Mouse (Mus musculus): ENCODE data around the gene Kcnip2. TPM values are rescaled to one million over a fixed set of nuclear protein-coding genes. Genes with fewer than 3 reads are reported as not detected.

Kcnip2 gene
- polyA plus RNA-seq, 1 experiment from 2014 or later, result 2.8 TPM

DNA sequence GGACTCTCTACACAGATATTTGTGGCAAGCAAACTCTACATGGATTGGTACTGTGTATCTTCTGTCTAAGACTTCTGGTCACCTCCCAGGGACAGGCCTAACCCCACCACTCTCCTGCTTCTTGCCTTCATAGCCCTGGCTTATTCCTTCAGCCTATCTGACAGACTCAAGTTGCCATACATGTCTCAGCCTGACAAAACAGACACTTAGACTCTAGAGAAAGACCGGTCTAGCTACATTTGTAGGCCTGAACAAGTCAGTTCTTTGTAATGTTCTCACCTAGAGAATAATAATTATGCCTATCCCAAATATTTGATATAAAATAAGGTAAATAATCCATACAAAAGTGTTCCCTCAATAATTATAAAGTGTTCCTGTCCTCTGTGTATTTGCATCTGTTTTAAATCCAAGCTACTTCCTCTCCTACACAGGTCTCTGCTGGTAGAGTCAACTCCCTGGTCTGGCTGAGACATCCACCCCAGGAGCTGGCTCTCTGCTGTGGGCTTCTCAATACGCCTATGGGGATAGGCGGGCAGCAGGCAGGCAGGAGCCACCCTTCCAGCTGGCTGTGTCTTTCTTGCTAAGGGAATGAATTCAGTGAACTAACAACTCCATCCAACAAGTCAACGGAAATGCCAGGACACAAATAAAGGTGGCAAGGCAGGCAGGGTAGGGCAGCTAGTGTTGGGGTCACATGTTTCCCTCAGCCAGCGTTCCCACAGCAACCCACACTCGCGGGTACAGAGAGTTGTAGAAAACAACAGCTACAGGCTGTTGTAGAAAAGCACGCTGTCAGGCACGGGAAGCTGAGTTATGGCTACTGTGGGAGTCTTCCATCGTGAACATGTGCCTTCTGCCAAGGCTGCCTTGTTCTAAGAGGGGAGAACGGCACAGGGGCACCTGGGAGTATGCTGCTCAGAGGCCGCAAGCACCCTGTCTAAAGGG is 21.5 kb upstream of the Kcnip2 start:
- H3K4me2 ChIP-seq, result no peak overlapping the region
- H3K9ac ChIP-seq, result no peak overlapping the region
- ATAC-seq (ENCODE audit: insufficient read depth) (no peak), DNase-seq (no peak)
- no peaks in the 10 kb centered on the region for H3K4me1 ChIP-seq (ENCODE audit: insufficient read depth)
- no peak overlapping the region for H3K4me3 ChIP-seq (ENCODE audit: low read depth, low read length)
- H3K27me3 ChIP-seq (ENCODE audit: insufficient read depth, low read length), result no peaks in the 10 kb centered on the region
- no peaks in the 10 kb centered on the region for H3K9me3 ChIP-seq (ENCODE audit: low read depth, low read length)
- H3K36me3 ChIP-seq (ENCODE audit: insufficient read depth), result no peaks in the 10 kb centered on the region
- TF ChIP-seq CTCF (IDR thresholded peaks at IDR 0.05; ENCODE audit: low read depth), result no peak
- 77% methylated on average over 12 of the region's 12 CpGs for WGBS
- no peak overlapping the region for H3K27ac ChIP-seq (ENCODE audit: low read depth)

DNA sequence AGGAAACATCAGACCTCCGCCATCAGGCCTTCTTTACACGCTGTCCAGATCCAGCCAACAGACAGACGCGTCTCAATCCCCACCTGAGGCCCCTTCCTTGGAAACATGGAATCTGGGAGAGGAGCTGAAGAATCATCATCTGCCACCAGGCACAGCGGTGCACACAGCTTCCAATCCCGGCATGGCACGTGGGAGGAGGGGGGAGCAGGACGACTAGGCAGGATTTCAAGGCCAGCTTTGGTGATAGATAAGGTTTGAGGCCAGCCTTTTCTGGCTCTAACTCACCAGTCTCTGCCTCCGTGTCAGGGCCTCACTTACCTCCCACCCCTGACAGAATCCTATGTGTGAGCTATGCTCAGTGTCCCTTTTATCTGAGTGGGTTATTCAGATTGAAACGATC is 19.6 kb upstream of the Kcnip2 start:
- no peak for TF ChIP-seq CTCF (IDR thresholded peaks at IDR 0.05; ENCODE audit: low read depth)
- no peaks in the 10 kb centered on the region for H3K4me1 ChIP-seq (ENCODE audit: insufficient read depth)
- WGBS, result 68% methylated on average over 10 of the region's 10 CpGs
- no peaks in the 10 kb centered on the region for H3K36me3 ChIP-seq (ENCODE audit: insufficient read depth)
- H3K9me3 ChIP-seq (ENCODE audit: low read depth, low read length), result no peaks in the 10 kb centered on the region
- no peak overlapping the region for H3K4me2 ChIP-seq
- no peak overlapping the region for H3K9ac ChIP-seq
- no peak for ATAC-seq (ENCODE audit: insufficient read depth)
- H3K27me3 ChIP-seq (ENCODE audit: insufficient read depth, low read length), result no peaks in the 10 kb centered on the region
- H3K4me3 ChIP-seq (ENCODE audit: low read depth, low read length), result no peak overlapping the region
- DNase-seq, result no peak
- no peak overlapping the region for H3K27ac ChIP-seq (ENCODE audit: low read depth)

DNA sequence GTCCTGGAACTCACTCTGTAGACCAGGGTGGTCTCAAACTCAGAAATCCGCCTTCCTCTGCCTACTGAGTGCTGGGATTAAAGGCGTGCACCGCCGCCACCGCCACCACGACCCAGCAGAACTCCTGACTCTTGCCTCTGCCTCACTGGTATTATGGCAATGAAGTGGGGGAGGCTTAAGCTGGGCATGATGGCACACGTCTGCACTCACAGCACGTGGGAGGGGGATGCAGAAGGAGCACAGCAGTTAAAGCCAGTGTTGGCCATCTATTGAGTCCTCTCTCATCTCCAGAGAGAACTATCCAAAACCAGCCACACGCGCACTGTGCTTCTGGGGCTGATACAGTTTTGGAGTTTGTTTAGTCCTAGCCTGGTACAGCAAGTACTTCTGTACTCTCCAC is 17.8 kb upstream of the Kcnip2 start:
- no peak for ATAC-seq (ENCODE audit: insufficient read depth)
- DNase-seq, result no peak
- no peak overlapping the region for H3K9ac ChIP-seq

DNA sequence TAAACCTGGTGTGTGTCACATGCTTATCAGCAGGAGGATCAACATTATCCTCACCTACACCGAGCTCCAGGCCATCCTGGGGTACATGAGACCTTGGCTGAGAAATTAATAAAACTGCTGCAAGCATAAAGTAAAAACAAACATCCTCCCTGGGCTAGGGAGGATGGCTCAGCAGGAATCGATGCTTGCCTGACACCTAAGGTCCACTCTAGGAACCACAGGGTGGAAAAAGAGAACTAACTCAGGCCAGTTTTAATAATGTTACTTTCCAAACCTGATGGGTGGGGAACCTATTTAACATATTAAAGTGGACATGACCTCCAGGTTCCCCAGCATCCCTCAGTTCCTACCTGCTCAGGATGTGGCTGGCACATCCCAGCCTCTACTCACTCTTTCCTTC is 14.8 kb upstream of the Kcnip2 start:
- no peaks in the 10 kb centered on the region for H3K36me3 ChIP-seq (ENCODE audit: insufficient read depth)
- no peak overlapping the region for H3K4me3 ChIP-seq (ENCODE audit: low read depth, low read length)
- H3K27ac ChIP-seq (ENCODE audit: low read depth), result no peak overlapping the region
- DNase-seq (no peak), ATAC-seq (ENCODE audit: insufficient read depth) (no peak)
- H3K27me3 ChIP-seq (ENCODE audit: insufficient read depth, low read length), result no peaks in the 10 kb centered on the region
- TF ChIP-seq CTCF (IDR thresholded peaks at IDR 0.05; ENCODE audit: low read depth), result peak; percentile 20; the same call in 1 of the 2 replicates
- no peak overlapping the region for H3K9ac ChIP-seq
- H3K4me1 ChIP-seq (ENCODE audit: insufficient read depth), result no peaks in the 10 kb centered on the region
- WGBS, result 18% methylated on average over 2 of the region's 2 CpGs
- no peak overlapping the region for H3K4me2 ChIP-seq
- no peaks in the 10 kb centered on the region for H3K9me3 ChIP-seq (ENCODE audit: low read depth, low read length)

More for the DNA sequence above, 17.8 kb upstream of the Kcnip2 start:
- H3K4me3 ChIP-seq (ENCODE audit: low read depth, low read length), result no peak overlapping the region
- no peaks in the 10 kb centered on the region for H3K4me1 ChIP-seq (ENCODE audit: insufficient read depth)
- TF ChIP-seq CTCF (IDR thresholded peaks at IDR 0.05; ENCODE audit: low read depth), result no peak
- no peaks in the 10 kb centered on the region for H3K36me3 ChIP-seq (ENCODE audit: insufficient read depth)
- H3K4me2 ChIP-seq, result no peak overlapping the region
- no peak overlapping the region for H3K27ac ChIP-seq (ENCODE audit: low read depth)
- no peaks in the 10 kb centered on the region for H3K9me3 ChIP-seq (ENCODE audit: low read depth, low read length)
- 84% methylated on average over 10 of the region's 10 CpGs for WGBS
- H3K27me3 ChIP-seq (ENCODE audit: insufficient read depth, low read length), result no peaks in the 10 kb centered on the region

DNA sequence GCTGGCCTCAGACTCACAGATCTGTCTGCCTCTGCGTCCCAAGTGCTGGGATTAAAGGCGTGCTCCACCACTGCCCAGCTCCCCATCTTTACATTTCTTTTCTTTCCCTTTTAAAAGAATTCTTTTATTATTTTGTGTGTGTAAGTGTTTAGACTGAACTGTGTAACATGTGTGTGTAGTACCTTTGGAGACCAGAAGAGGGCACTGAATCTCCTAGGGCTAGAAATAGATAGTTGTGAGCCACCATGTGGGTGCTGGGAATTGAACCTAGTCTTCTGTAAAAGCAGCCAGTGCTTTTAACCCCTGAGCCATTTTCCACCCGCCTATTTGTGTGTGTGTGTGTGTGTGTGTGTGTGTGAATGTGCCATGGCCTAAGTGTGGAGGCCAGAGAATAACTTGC is 11.9 kb upstream of the Kcnip2 start:
- no peak for DNase-seq
- WGBS, result 90% methylated on average over 3 of the region's 3 CpGs
- no peak for TF ChIP-seq CTCF (IDR thresholded peaks at IDR 0.05; ENCODE audit: low read depth)

DNA sequence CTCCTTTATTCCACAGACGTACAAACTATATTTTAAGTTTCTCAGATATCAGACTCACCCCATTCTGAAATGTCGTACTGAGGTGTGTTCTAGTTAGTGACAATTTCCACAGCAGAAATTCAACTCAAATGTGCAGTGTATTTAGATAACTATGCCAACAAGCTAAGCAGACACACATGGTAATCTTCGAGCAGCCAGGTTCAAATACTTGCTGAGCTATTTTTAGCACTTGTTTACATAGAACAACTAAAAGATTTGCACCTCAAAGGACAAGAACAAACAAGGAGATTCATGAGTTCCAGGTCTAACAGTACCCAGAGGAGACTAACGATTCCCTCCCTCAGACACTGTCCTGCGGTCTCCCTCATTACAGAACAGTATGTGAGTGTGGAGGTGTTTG is 11.3 kb upstream of the Kcnip2 start:
- Histone ChIP-seq H3K9ac (no peak overlapping the region), H3K4me3 (ENCODE audit: low read depth, low read length) (no peak overlapping the region), H3K27ac (ENCODE audit: low read depth) (no peak overlapping the region), H3K9me3 (ENCODE audit: low read depth, low read length) (no peaks in the 10 kb centered on the region), H3K27me3 (ENCODE audit: insufficient read depth, low read length) (no peaks in the 10 kb centered on the region), H3K4me1 (ENCODE audit: insufficient read depth) (no peaks in the 10 kb centered on the region), H3K36me3 (ENCODE audit: insufficient read depth) (no peaks in the 10 kb centered on the region), H3K4me2 (no peak overlapping the region)
- no peak for ATAC-seq (ENCODE audit: insufficient read depth)
- DNase-seq, result no peak
- TF ChIP-seq CTCF (IDR thresholded peaks at IDR 0.05; ENCODE audit: low read depth), result no peak
- WGBS, result 49% methylated on average over 5 of the region's 5 CpGs

More for the DNA sequence above, 11.9 kb upstream of the Kcnip2 start:
- H3K4me1 ChIP-seq (ENCODE audit: insufficient read depth), result no peaks in the 10 kb centered on the region
- H3K4me3 ChIP-seq (ENCODE audit: low read depth, low read length), result no peak overlapping the region
- no peak overlapping the region for H3K9ac ChIP-seq
- no peaks in the 10 kb centered on the region for H3K36me3 ChIP-seq (ENCODE audit: insufficient read depth)
- H3K27ac ChIP-seq (ENCODE audit: low read depth), result no peak overlapping the region
- H3K4me2 ChIP-seq, result no peak overlapping the region
- no peaks in the 10 kb centered on the region for H3K27me3 ChIP-seq (ENCODE audit: insufficient read depth, low read length)
- no peaks in the 10 kb centered on the region for H3K9me3 ChIP-seq (ENCODE audit: low read depth, low read length)
- ATAC-seq (ENCODE audit: insufficient read depth), result no peak

DNA sequence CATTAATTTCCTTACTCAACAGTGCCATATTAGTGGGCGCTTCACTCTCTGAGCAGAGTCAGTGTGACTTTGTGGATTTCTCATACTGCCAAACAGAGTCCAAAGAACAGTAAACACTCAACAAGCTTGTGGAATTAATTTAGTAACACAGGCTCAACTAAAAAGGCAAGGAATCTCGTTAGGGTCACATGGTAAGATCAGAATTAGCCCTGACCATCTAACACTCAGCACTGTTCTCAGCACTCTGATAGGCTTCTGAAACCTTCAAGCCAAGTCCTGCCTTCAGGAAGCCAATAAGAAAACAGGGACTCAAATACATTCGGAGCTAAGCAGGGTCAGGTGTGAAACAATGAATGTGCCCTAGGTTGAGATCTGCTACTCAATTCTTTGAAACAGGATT is 10.3 kb upstream of the Kcnip2 start:
- Histone ChIP-seq H3K27ac (ENCODE audit: low read depth) (no peak overlapping the region), H3K4me1 (ENCODE audit: insufficient read depth) (no peaks in the 10 kb centered on the region), H3K9me3 (ENCODE audit: low read depth, low read length) (no peaks in the 10 kb centered on the region), H3K4me3 (ENCODE audit: low read depth, low read length) (no peak overlapping the region), H3K9ac (no peak overlapping the region), H3K4me2 (no peak overlapping the region), H3K27me3 (ENCODE audit: insufficient read depth, low read length) (no peaks in the 10 kb centered on the region), H3K36me3 (ENCODE audit: insufficient read depth) (no peaks in the 10 kb centered on the region)
- DNase-seq (no peak), ATAC-seq (ENCODE audit: insufficient read depth) (no peak)
- WGBS, result 67% methylated on average over 3 of the region's 3 CpGs
- no peak for TF ChIP-seq CTCF (IDR thresholded peaks at IDR 0.05; ENCODE audit: low read depth)

Data from lung, embryonic 14.5 days (tissue).